Mouse (Mus musculus) common myeloid progenitor, adult 5-6 weeks (primary cell): ENCODE measurements around the gene Tsc2. TPM values are rescaled to one million over a fixed set of nuclear protein-coding genes. Genes with fewer than 3 reads are reported as not detected.

ENCODE experiments used
- ATAC-seq: replicated peaks from 2 replicates; pipeline ENCODE4 v1.8.0; 2016; ENCODE audit warnings: low read depth, mild to moderate bottlenecking, moderate TSS enrichment, inconsistent platforms; ENCODE audit not compliant: poor library complexity, severe bottlenecking
- total RNA-seq: library from RNA; stranded (forward); fragments of 200-1000, 187-1606 nt; gene quantifications from 2 replicates; pipeline ENCODE4 v1.2.3, GENCODE M21; 2017

Gene Tsc2
- total RNA-seq, 1 experiment from 2014 or later = 39.0 TPM

GRCm38 (mm10) chr17:24580287-24580686 is 52.1 kb downstream of the Tsc2 start:
- ATAC-seq = no peak

- ATAC-seq = no peak
Measured at GRCm38 (mm10) chr17:24579532-24579931, 52.9 kb downstream of the Tsc2 start.

GRCm38 (mm10) chr17:24573811-24574210 is 58.6 kb downstream of the Tsc2 start:
- ATAC-seq = no peak

GRCm38 (mm10) chr17:24572651-24573245 is 59.7 kb downstream of the Tsc2 start:
- no peak for ATAC-seq

- no peak for ATAC-seq
Measured at GRCm38 (mm10) chr17:24569837-24570236, 62.6 kb downstream of the Tsc2 start.

GRCm38 (mm10) chr17:24567034-24567779 is 65.2 kb downstream of the Tsc2 start:
- peak; percentile 53 for ATAC-seq

GRCm38 (mm10) chr17:24565792-24566191 is 66.6 kb downstream of the Tsc2 start:
- no peak for ATAC-seq

GRCm38 (mm10) chr17:24565092-24565491 is 67.3 kb downstream of the Tsc2 start:
- ATAC-seq = no peak

GRCm38 (mm10) chr17:24564422-24564821 is 68.0 kb downstream of the Tsc2 start:
- no peak for ATAC-seq

GRCm38 (mm10) chr17:24563638-24564037 is 68.8 kb downstream of the Tsc2 start:
- ATAC-seq = no peak

GRCm38 (mm10) chr17:24561592-24561991 is 70.8 kb downstream of the Tsc2 start:
- ATAC-seq = no peak

GRCm38 (mm10) chr17:24560301-24561028 is 72.0 kb downstream of the Tsc2 start:
- ATAC-seq = no peak

- peak; percentile 75 for ATAC-seq
Measured at GRCm38 (mm10) chr17:24559146-24559545, 73.3 kb downstream of the Tsc2 start.

- peak; percentile 53 for ATAC-seq
Measured at GRCm38 (mm10) chr17:24558600-24559099, 73.8 kb downstream of the Tsc2 start.

GRCm38 (mm10) chr17:24557091-24557490 is 75.3 kb downstream of the Tsc2 start:
- no peak for ATAC-seq

- ATAC-seq = no peak
Measured at GRCm38 (mm10) chr17:24551050-24551444, 81.4 kb downstream of the Tsc2 start.

GRCm38 (mm10) chr17:24550416-24551049 is 81.9 kb downstream of the Tsc2 start:
- peak; percentile 19; the same call in 1 of the 2 replicates for ATAC-seq

- peak; percentile 90 for ATAC-seq
Measured at GRCm38 (mm10) chr17:24549618-24550415, 82.6 kb downstream of the Tsc2 start, which contains the start of gene Pkd1. Gene Pkd1 (plus strand): TSS chr17:24549834.

GRCm38 (mm10) chr17:24548921-24549617 is 83.4 kb downstream of the Tsc2 start:
- peak; percentile 43; the same call in 1 of the 2 replicates for ATAC-seq
